Mouse (Mus musculus): ENCODE measurements around the gene Mblac1. TPM values are rescaled to one million over a fixed set of nuclear protein-coding genes. Genes with fewer than 3 reads are reported as not detected.

The Mblac1 gene
- polyA plus RNA-seq, 2 experiments, result 6.9 to 8.8 TPM

DNA sequence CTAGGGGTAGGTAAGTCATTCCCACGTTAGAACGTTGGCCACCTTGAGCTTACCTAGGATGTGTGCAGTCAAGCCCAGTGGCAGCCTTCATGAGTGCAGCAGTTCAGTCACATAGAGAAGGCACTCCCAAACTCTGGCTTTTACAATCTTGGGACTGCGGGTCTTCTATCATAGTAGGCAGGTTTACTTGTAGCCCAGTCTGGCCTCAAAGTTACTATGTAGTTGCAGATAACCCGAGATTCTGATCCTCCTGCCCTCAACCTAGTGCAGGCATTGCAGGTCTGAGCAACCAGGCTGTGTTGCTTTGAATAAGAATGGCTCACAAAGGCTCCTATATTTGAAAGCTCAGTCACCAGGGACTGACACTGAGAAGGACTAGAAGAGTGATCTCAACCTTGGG lies 32.4 kb downstream of the Mblac1 start:
- Histone ChIP-seq H3K9me3 (ENCODE audit: control insufficient read depth, low read length) (no peaks in the 10 kb centered on the region), H3K36me3 (ENCODE audit: control insufficient read depth, insufficient read depth, low read length) (no peaks in the 10 kb centered on the region), H3K27ac (replicated peaks; ENCODE audit: low read depth, low read length) (no peak overlapping the region), H3K4me3 (replicated peaks; ENCODE audit: low read length) (no peak overlapping the region), H3K9ac (ENCODE audit: low read depth, low read length, severe bottlenecking) (no peak overlapping the region), H3K27me3 (ENCODE audit: control insufficient read depth, insufficient read depth, low read length) (no peaks in the 10 kb centered on the region), H3K4me2 (replicated peaks; ENCODE audit: low read depth, low read length, severe bottlenecking) (no peak overlapping the region), H3K4me1 (ENCODE audit: control insufficient read depth, insufficient read depth, low read length) (no peaks in the 10 kb centered on the region)
- no peak for DNase-seq (ENCODE audit: low spot score)
- WGBS, result 76% methylated on average over 4 of the region's 4 CpGs
- no peak for ATAC-seq (ENCODE audit: low FRiP score, low read depth)
- no peak for TF ChIP-seq POLR2A (IDR thresholded peaks at IDR 0.05; ENCODE audit: borderline replicate concordance, extremely low read depth, insufficient read depth, insufficient read length)

DNA sequence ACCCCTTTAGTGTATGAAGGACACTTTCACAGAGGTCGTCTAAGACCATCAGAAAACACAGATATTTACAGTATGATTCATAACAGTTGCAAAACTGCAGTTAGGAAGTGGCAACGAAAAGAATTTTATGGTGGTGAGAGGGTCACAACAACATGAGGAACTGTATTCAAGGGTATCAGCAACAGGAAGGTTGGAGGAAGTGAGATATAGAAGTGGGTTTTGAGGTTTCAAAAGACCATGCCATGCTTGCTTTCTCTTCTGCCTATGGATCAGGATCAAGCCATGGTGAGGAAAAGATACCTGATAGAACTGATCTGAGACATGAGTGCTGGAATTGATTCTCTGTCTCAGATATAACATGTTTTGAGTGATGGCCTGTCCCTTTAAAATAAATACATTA lies 33.3 kb downstream of the Mblac1 start:
- ATAC-seq (ENCODE audit: low FRiP score, low read depth), result no peak
- no peak overlapping the region for H3K9ac ChIP-seq (ENCODE audit: low read depth, low read length, severe bottlenecking)
- no peak overlapping the region for H3K4me3 ChIP-seq (replicated peaks; ENCODE audit: low read length)
- H3K9me3 ChIP-seq (ENCODE audit: control insufficient read depth, low read length), result no peaks in the 10 kb centered on the region
- H3K27me3 ChIP-seq (ENCODE audit: control insufficient read depth, insufficient read depth, low read length), result no peaks in the 10 kb centered on the region
- no peak overlapping the region for H3K4me2 ChIP-seq (replicated peaks; ENCODE audit: low read depth, low read length, severe bottlenecking)
- no peak for TF ChIP-seq POLR2A (IDR thresholded peaks at IDR 0.05; ENCODE audit: borderline replicate concordance, extremely low read depth, insufficient read depth, insufficient read length)
- H3K27ac ChIP-seq (replicated peaks; ENCODE audit: low read depth, low read length), result no peak overlapping the region
- WGBS, result 67% methylated on average over 2 of the region's 2 CpGs
- H3K36me3 ChIP-seq (ENCODE audit: control insufficient read depth, insufficient read depth, low read length), result no peaks in the 10 kb centered on the region
- DNase-seq (ENCODE audit: low spot score), result no peak
- no peaks in the 10 kb centered on the region for H3K4me1 ChIP-seq (ENCODE audit: control insufficient read depth, insufficient read depth, low read length)

DNA sequence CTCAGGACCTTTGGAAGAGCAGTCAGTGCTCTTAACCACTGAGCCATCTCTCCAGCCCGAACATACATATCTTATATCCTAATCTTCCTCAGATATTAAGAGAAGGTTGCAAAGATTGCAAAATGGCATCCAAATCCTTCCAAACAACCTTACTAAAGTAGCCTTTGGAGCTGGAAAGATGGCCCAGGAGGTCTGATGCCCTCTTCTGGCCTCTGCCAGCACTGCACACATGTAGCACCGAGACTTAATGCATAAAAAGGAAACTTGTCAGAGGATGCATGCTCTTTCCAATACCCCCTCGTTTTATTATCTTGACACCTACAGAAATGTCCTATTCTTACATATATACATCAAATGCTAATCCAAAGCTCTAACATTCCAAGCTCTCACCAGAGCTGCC lies 33.9 kb downstream of the Mblac1 start:
- no peak overlapping the region for H3K27ac ChIP-seq (replicated peaks; ENCODE audit: low read depth, low read length)
- 59% methylated on average over 3 of the region's 3 CpGs for WGBS
- no peak for TF ChIP-seq POLR2A (IDR thresholded peaks at IDR 0.05; ENCODE audit: borderline replicate concordance, extremely low read depth, insufficient read depth, insufficient read length)
- no peak overlapping the region for H3K4me2 ChIP-seq (replicated peaks; ENCODE audit: low read depth, low read length, severe bottlenecking)
- no peak for ATAC-seq (ENCODE audit: low FRiP score, low read depth)
- H3K9ac ChIP-seq (ENCODE audit: low read depth, low read length, severe bottlenecking), result no peak overlapping the region
- no peaks in the 10 kb centered on the region for H3K9me3 ChIP-seq (ENCODE audit: control insufficient read depth, low read length)
- H3K4me1 ChIP-seq (ENCODE audit: control insufficient read depth, insufficient read depth, low read length), result no peaks in the 10 kb centered on the region
- no peak for DNase-seq (ENCODE audit: low spot score)
- H3K36me3 ChIP-seq (ENCODE audit: control insufficient read depth, insufficient read depth, low read length), result no peaks in the 10 kb centered on the region
- H3K27me3 ChIP-seq (ENCODE audit: control insufficient read depth, insufficient read depth, low read length), result no peaks in the 10 kb centered on the region
- H3K4me3 ChIP-seq (replicated peaks; ENCODE audit: low read length), result no peak overlapping the region

DNA sequence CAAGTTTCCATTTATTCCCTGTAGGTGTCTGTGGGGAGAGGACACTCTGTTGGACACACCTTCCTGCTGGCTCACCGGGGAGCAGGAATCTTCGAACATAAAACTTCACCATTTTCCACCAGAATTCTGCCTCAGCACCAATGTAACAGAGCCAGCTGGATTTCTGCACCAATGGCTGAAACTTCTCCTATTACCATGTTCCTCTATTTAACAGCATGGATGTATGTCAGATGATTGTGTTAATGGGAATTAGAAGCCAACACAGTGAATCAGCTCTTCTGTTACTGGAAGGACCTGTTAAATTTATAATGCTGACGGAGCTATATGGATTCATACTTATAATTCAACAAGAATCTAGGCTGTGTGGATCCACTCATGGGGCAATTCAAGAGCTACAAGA lies 35.4 kb downstream of the Mblac1 start:
- no peak overlapping the region for H3K9ac ChIP-seq (ENCODE audit: low read depth, low read length, severe bottlenecking)
- H3K27ac ChIP-seq (replicated peaks; ENCODE audit: low read depth, low read length), result no peak overlapping the region
- no peak for TF ChIP-seq POLR2A (IDR thresholded peaks at IDR 0.05; ENCODE audit: borderline replicate concordance, extremely low read depth, insufficient read depth, insufficient read length)
- no peaks in the 10 kb centered on the region for H3K27me3 ChIP-seq (ENCODE audit: control insufficient read depth, insufficient read depth, low read length)
- no peaks in the 10 kb centered on the region for H3K36me3 ChIP-seq (ENCODE audit: control insufficient read depth, insufficient read depth, low read length)
- H3K4me3 ChIP-seq (replicated peaks; ENCODE audit: low read length), result no peak overlapping the region
- no peaks in the 10 kb centered on the region for H3K9me3 ChIP-seq (ENCODE audit: control insufficient read depth, low read length)
- 83% methylated on average over 3 of the region's 3 CpGs for WGBS
- no peak overlapping the region for H3K4me2 ChIP-seq (replicated peaks; ENCODE audit: low read depth, low read length, severe bottlenecking)
- no peaks in the 10 kb centered on the region for H3K4me1 ChIP-seq (ENCODE audit: control insufficient read depth, insufficient read depth, low read length)
- ATAC-seq (ENCODE audit: low FRiP score, low read depth) (no peak), DNase-seq (ENCODE audit: low spot score) (no peak)

DNA sequence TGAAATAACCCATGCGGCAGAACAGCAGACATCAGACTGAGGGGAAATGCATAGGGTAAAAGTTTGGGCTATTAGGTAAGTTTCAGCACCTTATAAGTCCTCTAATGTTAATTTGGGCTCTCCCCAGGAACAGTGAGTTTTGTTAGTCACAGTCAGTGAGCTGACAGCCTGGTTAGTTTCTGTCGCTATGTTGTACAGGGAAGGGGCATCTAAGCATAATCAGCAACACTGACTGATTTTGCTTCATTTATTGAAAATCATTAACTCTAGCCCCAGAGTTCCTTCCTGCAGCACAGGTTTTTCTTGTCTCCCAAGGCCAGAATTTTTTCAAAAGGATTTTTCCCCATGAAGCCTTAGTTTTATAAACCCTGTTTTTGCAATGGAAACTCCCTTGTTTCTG lies 39.7 kb downstream of the Mblac1 start:
- 82% methylated on average over 2 of the region's 2 CpGs for WGBS
- Histone ChIP-seq H3K4me1 (ENCODE audit: control insufficient read depth, insufficient read depth, low read length) (no peaks in the 10 kb centered on the region), H3K9me3 (ENCODE audit: control insufficient read depth, low read length) (no peaks in the 10 kb centered on the region), H3K4me3 (replicated peaks; ENCODE audit: low read length) (no peak overlapping the region), H3K27ac (replicated peaks; ENCODE audit: low read depth, low read length) (no peak overlapping the region), H3K9ac (ENCODE audit: low read depth, low read length, severe bottlenecking) (no peak overlapping the region), H3K27me3 (ENCODE audit: control insufficient read depth, insufficient read depth, low read length) (no peaks in the 10 kb centered on the region), H3K36me3 (ENCODE audit: control insufficient read depth, insufficient read depth, low read length) (no peaks in the 10 kb centered on the region), H3K4me2 (replicated peaks; ENCODE audit: low read depth, low read length, severe bottlenecking) (no peak overlapping the region)
- no peak for DNase-seq (ENCODE audit: low spot score)
- ATAC-seq (ENCODE audit: low FRiP score, low read depth), result no peak
- TF ChIP-seq POLR2A (IDR thresholded peaks at IDR 0.05; ENCODE audit: borderline replicate concordance, extremely low read depth, insufficient read depth, insufficient read length), result no peak

DNA sequence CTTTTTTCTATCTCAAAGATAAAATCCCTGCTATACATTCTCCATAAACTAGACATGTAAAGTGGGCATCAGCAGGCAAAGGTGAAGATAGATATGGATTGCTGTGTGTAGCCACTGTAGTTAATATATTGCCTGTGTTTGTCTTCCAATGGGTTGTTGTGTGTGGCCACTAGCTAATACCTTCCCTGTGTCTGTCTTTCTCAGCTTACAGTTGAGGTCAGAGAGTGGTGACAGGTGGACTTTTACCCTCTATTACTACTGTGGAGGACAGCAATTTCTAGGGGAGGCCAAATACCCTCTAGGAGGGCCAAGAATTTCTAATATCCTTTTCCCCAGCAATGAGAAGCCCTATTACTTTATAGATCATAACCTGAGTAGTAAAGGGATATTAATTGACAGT lies 40.1 kb downstream of the Mblac1 start:
- TF ChIP-seq POLR2A (IDR thresholded peaks at IDR 0.05; ENCODE audit: borderline replicate concordance, extremely low read depth, insufficient read depth, insufficient read length), result no peak
- Histone ChIP-seq H3K4me3 (replicated peaks; ENCODE audit: low read length) (no peak overlapping the region), H3K9me3 (ENCODE audit: control insufficient read depth, low read length) (no peaks in the 10 kb centered on the region), H3K27me3 (ENCODE audit: control insufficient read depth, insufficient read depth, low read length) (no peaks in the 10 kb centered on the region), H3K27ac (replicated peaks; ENCODE audit: low read depth, low read length) (no peak overlapping the region), H3K4me2 (replicated peaks; ENCODE audit: low read depth, low read length, severe bottlenecking) (no peak overlapping the region), H3K36me3 (ENCODE audit: control insufficient read depth, insufficient read depth, low read length) (no peaks in the 10 kb centered on the region), H3K4me1 (ENCODE audit: control insufficient read depth, insufficient read depth, low read length) (no peaks in the 10 kb centered on the region), H3K9ac (ENCODE audit: low read depth, low read length, severe bottlenecking) (no peak overlapping the region)
- no peak for DNase-seq (ENCODE audit: low spot score)
- no peak for ATAC-seq (ENCODE audit: low FRiP score, low read depth)
